Mouse (Mus musculus): ENCODE measurements around the gene Cfap97d1. TPM values are rescaled to one million over a fixed set of nuclear protein-coding genes. Genes with fewer than 3 reads are reported as not detected.

Cfap97d1 gene
- total and polyA plus RNA-seq, 3 experiments = not detected

DNA sequence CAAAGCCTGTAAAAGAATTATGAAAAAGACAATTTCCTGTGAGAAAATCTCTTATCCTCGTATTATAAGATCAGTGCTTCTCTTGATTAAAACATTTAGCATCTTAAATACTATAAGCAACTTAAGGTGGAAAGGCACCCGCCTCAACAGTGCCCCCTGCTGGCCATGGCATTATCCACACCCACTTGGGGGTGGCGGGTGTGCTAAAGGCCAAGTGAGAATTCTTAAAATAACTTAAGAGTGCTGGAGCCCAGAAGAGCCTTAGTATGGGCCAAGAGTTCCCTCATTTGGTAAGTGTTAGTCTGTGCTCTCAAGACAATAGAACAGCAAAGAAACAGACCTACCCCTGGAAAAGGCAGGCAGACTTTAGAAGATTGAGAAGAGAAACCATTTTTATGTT lies 12.7 kb upstream of the Cfap97d1 start:
- Histone ChIP-seq H3K79me2 (ENCODE audit: control insufficient read depth, insufficient read depth, low read length, poor library complexity) (no peaks in the 10 kb centered on the region), H3K9me3 (replicated peaks; ENCODE audit: insufficient read depth, low read length) (no peaks in the 10 kb centered on the region), H3K9ac (ENCODE audit: control insufficient read depth, low read depth, low read length, poor library complexity, severe bottlenecking) (no peak overlapping the region), H3K36me3 (ENCODE audit: control insufficient read depth in 1 of 2, insufficient read depth in 2 of 2, low read length in 2 of 2) (no peaks in the 10 kb centered on the region), H3K4me3 (ENCODE audit: control insufficient read depth in 1 of 2, insufficient read depth in 1 of 2, low read depth in 2 of 2, low read length in 2 of 2) (no peak overlapping the region), H3K27me3 (ENCODE audit: control insufficient read depth in 1 of 2, insufficient read depth in 2 of 2, low read length in 2 of 2) (no peaks in the 10 kb centered on the region), H3K4me1 (ENCODE audit: control insufficient read depth in 1 of 2, insufficient read depth in 2 of 2, low read length in 2 of 2) (no peaks in the 10 kb centered on the region), H3K27ac (ENCODE audit: control insufficient read depth, low read depth, low read length) (no peak overlapping the region)
- TF ChIP-seq HCFC1 (IDR thresholded peaks at IDR 0.05; ENCODE audit: low read depth, low read length) (no peak), NELFE (IDR thresholded peaks at IDR 0.05; ENCODE audit: low read depth, low read length) (no peak), MAZ (IDR thresholded peaks at IDR 0.05; ENCODE audit: low read depth, low read length) (no peak), CTCF (IDR thresholded peaks at IDR 0.05 in 2 of 3, conservative IDR thresholded peaks at IDR 0.05 in 1 of 3; ENCODE audit: control insufficient read depth in 1 of 3, insufficient read depth in 1 of 3, low read depth in 2 of 3, low read length in 3 of 3, poor library complexity in 1 of 3, severe bottlenecking in 1 of 3) (peak; percentile 80 to 89 (median 84)), UBTF (IDR thresholded peaks at IDR 0.05; ENCODE audit: borderline replicate concordance, insufficient read depth, low read depth, low read length) (no peak)
- DNase-seq (ENCODE audit: low read depth, low spot score) = peak; percentile 70

GRCm38 (mm10) chr11:101972097-101972496 lies 12.0 kb upstream of the Cfap97d1 start:
- no peak for TF ChIP-seq POLR2AphosphoS5 (IDR thresholded peaks at IDR 0.05; ENCODE audit: borderline replicate concordance, low read depth, low read length)
- no peak for TF ChIP-seq MAZ (IDR thresholded peaks at IDR 0.05; ENCODE audit: low read depth, low read length)
- no peak for TF ChIP-seq EP300 (IDR thresholded peaks at IDR 0.05; ENCODE audit: low read depth in 1 of 2, low read length in 2 of 2)
- TF ChIP-seq CTCF (IDR thresholded peaks at IDR 0.05 in 2 of 3, conservative IDR thresholded peaks at IDR 0.05 in 1 of 3; ENCODE audit: control insufficient read depth in 1 of 3, insufficient read depth in 1 of 3, low read depth in 2 of 3, low read length in 3 of 3, poor library complexity in 1 of 3, severe bottlenecking in 1 of 3) = no peak
- no peak for TF ChIP-seq MAX (IDR thresholded peaks at IDR 0.05; ENCODE audit: low read length)
- TF ChIP-seq TAL1 (IDR thresholded peaks at IDR 0.05; ENCODE audit: low read length) = no peak
- no peak for TF ChIP-seq POLR2AphosphoS2 (IDR thresholded peaks at IDR 0.05; ENCODE audit: low read length)
- no peak for TF ChIP-seq GATA1 (IDR thresholded peaks at IDR 0.05; ENCODE audit: low read depth, low read length)
- no peak for TF ChIP-seq BHLHE40 (IDR thresholded peaks at IDR 0.05; ENCODE audit: borderline replicate concordance, low read depth, low read length)
- TF ChIP-seq HCFC1 (IDR thresholded peaks at IDR 0.05; ENCODE audit: low read depth, low read length) = no peak
- no peak for TF ChIP-seq SIN3A (IDR thresholded peaks at IDR 0.05; ENCODE audit: low read length)
- TF ChIP-seq MYC (IDR thresholded peaks at IDR 0.05; ENCODE audit: low read depth, low read length) = no peak
- TF ChIP-seq ZMIZ1 (IDR thresholded peaks at IDR 0.05; ENCODE audit: low read depth, low read length) = no peak
- no peak for TF ChIP-seq ZNF384 (IDR thresholded peaks at IDR 0.05; ENCODE audit: low read depth, low read length)
- no peak for TF ChIP-seq USF2 (IDR thresholded peaks at IDR 0.05; ENCODE audit: borderline replicate concordance in 1 of 2, insufficient read depth in 1 of 2, low read depth in 1 of 2, low read length in 2 of 2)
- DNase-seq (ENCODE audit: low read depth, low spot score) = no peak
- H3K79me2 ChIP-seq (ENCODE audit: control insufficient read depth, insufficient read depth, low read length, poor library complexity) = no peaks in the 10 kb centered on the region
- no peak overlapping the region for H3K4me3 ChIP-seq (ENCODE audit: control insufficient read depth in 1 of 2, insufficient read depth in 1 of 2, low read depth in 2 of 2, low read length in 2 of 2)
- H3K9ac ChIP-seq (ENCODE audit: control insufficient read depth, low read depth, low read length, poor library complexity, severe bottlenecking) = no peak overlapping the region
- H3K4me1 ChIP-seq (ENCODE audit: control insufficient read depth in 1 of 2, insufficient read depth in 2 of 2, low read length in 2 of 2) = no peaks in the 10 kb centered on the region
- H3K27ac ChIP-seq (ENCODE audit: control insufficient read depth, low read depth, low read length) = no peak overlapping the region
- H3K9me3 ChIP-seq (replicated peaks; ENCODE audit: insufficient read depth, low read length) = no peaks in the 10 kb centered on the region
- H3K36me3 ChIP-seq (ENCODE audit: control insufficient read depth in 1 of 2, insufficient read depth in 2 of 2, low read length in 2 of 2) = no peaks in the 10 kb centered on the region
- no peaks in the 10 kb centered on the region for H3K27me3 ChIP-seq (ENCODE audit: control insufficient read depth in 1 of 2, insufficient read depth in 2 of 2, low read length in 2 of 2)
